Mouse (Mus musculus): ENCODE measurements at regions not wholly inside any gene's neighbourhood (a gene's known extent, or its start where the extent isn't known, plus 50 kb on each side); places are given as distances from the start of the nearest gene placed in this dataset.

DNA sequence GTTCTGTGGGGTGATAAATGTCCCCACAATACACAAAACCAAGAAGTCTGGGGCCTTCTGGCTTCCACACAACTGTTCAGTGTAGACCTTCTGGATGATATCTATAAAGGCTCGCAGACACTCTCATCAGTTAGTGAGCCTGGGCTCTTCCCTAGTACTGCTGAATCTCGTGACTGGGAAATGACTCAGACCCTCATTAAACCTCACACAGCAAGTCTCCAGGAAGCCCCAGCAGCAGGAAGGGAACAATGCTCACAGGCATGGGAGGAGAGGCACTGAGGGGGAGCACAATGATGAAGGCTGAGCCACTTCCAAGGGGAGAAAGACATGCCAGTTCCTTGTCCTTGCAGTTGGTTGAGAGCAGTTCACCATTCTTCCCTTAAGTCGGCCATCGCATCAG lies 66.5 kb upstream of the Btg1 start:
- in situ Hi-C loops (cut with MboI), result no loop called here

DNA sequence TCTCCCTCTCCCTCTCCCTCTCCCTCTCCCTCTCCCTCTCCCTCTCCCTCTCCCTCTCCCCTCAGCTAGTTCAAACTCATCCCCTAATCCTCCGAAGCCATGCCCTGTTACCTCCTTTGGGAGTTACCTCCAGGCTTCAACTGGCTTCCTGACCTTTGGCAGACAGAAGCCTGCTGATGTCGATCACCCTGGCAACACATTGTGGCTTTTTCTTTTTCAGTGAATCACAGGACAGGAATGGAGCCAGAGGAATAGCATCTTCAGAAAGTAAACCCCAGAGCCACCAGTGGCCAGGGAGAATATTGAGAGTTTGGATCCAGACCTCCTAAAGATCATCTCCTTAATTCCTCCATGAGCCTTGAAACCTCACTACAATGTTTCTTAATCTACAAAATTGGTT lies 59.5 kb upstream of the Btg1 start:
- in situ Hi-C loops (cut with MboI), result no loop called here

GRCm38 (mm10) chr10:96565343-96565742 lies 51.5 kb upstream of the Btg1 start:
- in situ Hi-C loops (cut with MboI), result no loop called here

Data from mature B cell (primary cell).